Mouse (Mus musculus) megakaryocyte progenitor cell, adult 5-6 weeks (primary cell): ENCODE results near the gene Ttpal. TPM values are rescaled to one million over a fixed set of nuclear protein-coding genes. Genes with fewer than 3 reads are reported as not detected.
A peak's percentile ranks its signal among the peaks of the same experiment; 100 is the strongest.

Source experiments
- ATAC-seq: replicated peaks from 2 replicates; pipeline ENCODE4 v1.8.0; 2016; ENCODE audit warnings: mild to moderate bottlenecking, moderate TSS enrichment, inconsistent platforms; ENCODE audit not compliant: poor library complexity
- total RNA-seq, 2 experiments: library from RNA; stranded (forward) in 1 of 2; stranded (reverse) in 1 of 2; fragments of 157-497, 149-512 nt in 1 of 2; fragments of 200-1000 nt in 1 of 2; gene quantifications; 2 replicates each; pipeline versions ENCODE4 v1.2.3 to v1.2.4; 2015 to 2017

The Ttpal gene
- total RNA-seq, 2 experiments from 2014 or later = 12.7 to 20.7 TPM

DNA sequence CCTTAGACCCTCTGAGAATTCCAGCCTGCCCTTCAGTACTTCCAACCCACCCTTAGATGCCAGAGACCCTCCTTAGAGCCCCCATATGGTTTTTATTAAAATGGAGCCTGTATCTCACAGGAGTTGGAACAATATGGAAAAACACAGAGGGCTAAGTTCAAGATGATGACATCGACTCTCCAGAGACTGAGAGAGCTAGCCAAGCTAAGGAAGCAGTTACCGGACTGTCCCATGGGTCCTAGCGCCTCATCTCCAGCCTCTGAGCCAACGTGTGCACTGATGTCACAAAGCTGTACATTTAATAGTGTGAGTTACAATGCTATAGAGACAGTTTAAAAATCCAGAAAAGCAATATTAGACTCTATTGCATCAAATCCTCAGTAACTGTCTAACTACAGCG, 11.1 kb upstream of the Ttpal start:
- no peak for ATAC-seq

DNA sequence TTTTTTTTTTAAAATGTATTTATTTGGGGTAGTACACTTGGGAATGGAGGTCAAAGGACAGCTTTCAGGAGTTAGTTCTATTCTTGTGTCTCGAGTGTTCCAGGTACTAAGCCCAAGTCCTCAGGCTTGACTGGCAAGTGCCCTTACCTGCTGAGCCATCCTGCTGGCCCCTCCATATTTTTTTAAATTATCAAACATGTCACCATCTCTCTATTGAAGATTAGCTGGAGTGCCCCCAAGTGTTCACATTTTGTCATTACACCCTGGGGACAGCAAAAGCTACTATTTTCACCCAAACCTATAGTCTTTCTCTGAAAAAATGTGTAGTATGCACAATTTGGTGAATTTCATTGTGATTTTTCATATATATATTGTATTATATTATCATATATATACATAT, 10.0 kb upstream of the Ttpal start:
- ATAC-seq = peak; percentile 41; the same call in 1 of the 2 replicates

DNA sequence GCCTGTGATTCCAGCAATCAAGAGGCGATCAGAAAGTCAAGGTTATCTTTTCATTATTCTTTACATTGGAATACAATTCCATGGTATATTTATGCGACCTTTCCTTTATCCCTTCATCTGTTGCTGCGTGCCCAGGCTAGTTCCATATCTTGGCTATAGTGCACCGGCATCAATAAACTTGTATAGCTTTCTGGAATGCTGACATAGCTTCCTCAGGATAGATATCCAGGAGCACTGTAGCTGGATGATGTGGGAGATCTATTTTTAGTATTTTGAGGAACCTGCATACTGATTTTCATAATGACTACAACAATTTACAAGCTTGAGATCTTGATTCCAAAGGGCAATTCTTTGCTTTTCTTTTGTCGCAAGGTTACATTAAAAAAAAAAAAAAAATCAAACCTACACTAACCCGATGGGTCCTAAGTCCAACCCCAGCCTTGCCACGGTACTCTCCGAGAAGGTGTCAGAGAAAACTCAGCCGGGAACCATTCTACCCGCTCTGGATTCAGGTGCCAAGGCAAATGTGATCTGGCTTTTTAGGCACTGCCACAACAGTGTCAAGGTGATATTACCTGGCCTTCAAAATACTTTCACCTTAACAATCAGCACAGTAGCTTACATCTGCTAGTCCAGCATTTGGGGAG, 8.4 kb upstream of the Ttpal start:
- no peak for ATAC-seq

DNA sequence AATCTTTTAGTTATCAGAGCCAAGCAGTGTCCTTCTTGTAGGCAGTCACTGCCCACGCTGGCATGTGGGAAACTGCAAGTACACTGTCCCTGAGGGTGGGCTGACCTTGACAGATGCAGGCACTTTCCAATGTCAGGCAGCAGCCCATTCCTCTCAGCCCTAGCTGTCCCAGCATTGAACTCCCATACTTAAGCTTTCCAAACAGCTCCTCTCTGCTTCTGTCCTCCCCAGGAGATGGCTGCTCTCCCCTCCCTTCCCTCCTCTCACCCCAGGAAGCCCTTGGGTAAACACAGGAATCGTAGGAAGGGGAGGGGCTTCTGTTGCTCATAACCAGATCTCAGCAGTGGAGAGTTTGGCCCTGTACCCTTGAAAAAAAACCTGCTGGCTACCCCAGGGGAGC, 7.0 kb upstream of the Ttpal start:
- no peak for ATAC-seq

DNA sequence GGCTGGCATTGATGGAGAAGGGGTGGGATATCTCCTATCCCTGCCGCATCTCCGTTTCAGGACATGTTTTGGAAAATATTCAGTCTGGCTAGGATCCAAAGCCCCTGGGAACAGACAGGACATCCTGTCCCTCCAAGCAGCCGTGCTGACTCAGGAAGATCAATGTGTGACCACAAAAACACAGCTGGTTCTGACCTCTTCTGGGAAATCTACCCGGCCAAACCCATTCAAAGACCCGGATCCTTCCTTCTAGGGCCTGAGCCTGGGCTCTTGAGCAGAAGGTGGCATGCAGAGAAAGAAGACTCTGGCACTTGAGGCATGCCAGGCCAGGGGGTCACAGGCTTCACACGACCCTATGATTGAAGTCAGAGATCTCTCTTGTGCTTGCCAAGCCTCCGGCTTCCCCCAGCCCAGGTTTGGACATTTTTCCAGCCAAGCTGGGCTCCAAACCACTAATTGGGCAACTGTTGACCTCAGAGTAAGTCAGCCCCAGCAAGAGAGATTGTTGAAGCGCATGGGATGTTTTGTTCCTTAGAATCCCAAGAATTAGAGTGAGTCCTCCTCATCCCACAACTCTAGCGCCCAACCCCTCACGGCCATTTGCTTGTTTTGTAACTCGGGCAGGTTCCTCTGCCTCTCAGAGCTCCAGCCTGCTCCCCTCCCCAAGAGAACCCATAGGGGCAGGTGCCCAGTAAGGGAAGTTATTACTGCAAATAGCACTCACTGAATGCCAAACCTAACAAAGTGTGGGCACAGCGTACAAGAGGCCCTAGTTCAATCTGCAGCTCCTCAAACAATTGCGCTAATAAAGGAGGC, 5.8 kb upstream of the Ttpal start:
- peak; percentile 38 for ATAC-seq

DNA sequence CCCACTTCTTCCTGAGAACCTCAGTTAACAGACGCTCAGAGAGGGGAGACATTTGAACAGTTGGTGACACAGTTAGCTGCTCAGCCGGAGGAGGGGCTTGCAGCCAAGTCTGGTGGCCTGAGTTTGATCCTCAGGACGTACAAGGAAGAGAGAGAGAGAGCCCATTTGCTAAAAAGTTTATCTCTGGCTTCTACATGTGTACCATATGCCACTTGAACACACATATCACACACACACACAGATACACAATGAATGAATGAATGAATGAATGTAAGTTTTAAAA, 5.3 kb upstream of the Ttpal start:
- no peak for ATAC-seq

DNA sequence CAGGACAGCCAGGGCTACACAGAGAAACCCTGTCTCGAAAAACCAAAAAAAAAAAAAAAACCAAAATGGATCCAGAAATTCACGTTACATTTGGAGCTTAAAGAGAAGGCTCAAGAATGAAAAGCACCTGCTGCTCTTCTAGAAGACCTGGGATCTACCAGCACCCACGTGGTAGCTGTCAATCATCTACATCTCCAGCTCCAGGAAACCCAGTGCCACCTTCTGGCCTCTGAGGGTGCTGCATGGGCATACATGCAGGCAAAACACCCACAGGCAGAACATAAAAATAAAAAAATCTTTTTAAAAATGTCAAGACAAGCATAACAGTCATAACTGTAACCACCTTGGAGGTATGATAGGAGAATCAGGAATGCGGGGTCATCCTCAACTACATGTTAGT, 4.5 kb upstream of the Ttpal start:
- peak; percentile 76 for ATAC-seq

DNA sequence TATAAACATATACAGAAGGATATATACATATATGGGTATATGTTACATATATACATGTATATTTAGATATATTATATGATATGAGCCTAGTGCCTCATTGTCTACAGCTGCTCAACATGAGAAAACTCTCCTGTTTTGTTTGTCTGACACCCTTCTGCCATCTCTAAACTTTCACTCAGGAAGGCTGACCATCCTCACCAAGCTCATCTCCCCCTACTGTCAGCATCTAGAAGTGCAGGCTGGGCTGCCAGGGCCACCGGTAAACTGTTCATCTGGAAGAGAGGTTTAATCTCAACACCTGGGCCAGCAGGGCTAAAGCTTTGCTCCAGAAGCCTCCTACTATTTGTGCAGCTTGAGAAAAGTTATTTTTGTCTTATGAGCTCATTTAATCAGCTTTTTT, 2.9 kb upstream of the Ttpal start:
- peak; percentile 57 for ATAC-seq

DNA sequence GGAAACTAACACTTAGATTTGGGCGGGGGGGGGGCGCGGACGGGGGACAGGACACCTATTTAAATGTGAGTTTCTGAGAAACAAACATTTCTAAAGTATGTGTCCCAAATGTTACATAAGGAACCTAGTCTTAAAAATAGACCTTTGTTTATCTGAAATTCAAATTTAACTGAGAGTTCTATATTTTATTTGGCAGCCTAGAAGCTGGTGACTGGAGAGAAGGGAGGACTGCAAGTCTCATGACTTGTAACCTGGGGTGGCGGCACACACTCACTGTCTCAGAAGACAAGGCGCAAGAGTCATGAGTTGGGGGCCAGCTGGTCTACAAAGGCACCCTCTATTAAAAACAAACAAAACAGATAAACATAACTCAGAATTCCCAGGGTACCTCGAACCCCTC, 1.0 kb upstream of the Ttpal start:
- ATAC-seq = no peak

DNA sequence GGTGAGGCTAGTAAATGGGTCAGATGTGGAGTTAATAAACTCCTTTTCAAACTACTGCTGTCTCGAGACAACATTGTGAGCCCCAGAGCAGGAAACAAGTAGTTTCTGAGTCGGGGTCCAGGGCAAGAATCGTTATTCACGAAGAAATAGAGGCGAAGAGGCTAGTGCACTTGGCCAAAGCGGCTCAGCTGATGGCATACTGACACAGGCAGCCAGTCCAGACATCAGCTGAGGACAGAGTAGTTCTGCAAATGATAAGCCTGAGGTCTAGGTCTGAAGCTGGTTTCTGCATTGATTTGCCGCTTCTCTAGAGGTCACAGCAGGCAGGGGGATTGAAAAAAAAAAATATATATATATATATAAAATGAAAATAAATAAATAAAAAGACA, 408 bp upstream of the Ttpal start:
- ATAC-seq = no peak

DNA sequence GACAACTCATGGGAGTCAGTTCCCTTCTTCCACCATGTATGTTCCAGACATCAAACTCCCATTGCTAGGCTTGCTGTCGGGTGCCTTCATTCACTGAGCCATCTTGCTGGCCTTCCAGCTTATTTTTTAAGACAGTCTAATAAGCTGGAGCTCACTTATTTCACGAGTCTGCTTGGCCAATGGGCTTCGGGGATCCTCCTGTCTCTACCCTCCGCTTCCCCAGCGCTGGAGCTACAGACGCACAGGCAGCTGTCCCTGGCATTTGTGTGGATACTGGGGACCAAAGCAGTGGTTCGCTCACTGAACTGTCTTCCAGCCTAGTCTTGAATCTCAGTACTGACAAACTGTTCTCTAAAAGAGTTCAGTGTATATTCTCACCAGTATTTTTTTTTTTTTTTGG, 4.0 kb downstream of the Ttpal start:
- no peak for ATAC-seq

DNA sequence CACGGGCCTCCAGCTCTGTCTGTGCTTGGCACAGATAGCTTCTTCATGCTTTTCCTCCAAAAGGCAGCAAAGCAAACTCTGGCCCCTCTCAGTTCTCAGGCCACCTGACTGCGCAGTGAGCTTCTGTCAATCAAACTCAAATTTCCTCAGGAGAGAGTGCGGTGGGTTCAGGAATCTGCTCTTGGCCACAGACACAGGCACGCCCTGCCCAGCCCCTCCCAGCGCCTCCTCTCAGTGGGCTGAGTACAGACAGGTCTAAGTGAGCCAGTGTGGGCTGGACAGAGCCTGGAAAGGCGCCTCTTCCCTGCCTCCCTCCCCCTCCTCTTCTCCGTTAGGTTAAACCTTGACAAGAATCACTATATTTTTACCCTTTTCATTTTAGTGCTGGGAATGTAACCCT, 5.9 kb downstream of the Ttpal start:
- no peak for ATAC-seq

DNA sequence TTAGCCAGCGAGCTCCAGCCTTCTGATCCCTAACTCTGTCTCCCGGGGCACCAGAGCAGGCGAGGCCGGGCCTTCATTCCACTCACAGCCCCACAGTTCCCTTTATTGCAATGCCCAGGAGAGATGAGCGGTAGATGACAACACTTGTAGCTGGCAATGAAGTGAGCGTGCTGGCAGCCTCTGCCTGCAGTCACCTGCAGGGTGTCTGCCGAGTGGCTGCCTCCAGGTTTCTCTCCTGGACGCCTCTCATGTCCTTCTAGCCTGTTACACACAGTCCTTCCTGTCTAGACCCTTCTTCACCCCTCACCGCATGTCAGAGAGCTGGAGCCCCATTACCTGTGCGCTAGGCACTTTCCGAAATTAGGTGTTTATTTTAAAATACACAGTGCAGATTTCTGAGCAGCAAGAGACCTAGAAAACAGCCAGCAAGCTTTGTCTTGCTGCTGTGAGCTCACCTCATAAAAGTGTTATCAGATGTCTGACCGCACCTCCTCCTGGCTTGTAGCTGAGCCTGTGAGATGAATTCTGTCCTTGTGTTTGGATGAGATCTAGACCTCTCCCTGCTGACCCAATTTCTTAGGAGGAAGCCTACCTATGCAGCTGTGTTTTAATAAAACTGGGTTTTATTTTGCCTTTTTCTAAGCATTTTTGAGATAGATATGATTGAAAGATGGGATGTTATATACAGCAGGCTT, 7.3 kb downstream of the Ttpal start:
- no peak for ATAC-seq

DNA sequence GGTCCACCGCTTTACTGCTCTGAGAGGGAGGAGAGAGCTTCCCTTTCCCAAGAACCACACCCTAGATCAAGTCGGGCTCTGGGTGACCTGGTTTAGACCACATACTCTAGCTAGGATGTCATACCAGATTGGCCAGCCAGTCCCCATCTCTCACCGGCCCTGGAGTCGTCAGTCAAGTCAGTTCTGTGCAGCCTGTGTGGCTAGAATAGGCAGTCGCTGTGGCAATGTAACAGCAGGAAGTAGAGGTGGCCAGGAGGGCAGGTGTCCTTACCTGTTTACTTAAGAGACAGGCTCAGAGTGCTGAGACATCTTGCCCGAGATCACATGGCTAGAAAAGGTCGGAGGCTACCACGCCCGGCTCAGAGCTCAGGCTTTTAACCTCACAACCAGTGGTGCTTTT, 9.1 kb downstream of the Ttpal start:
- ATAC-seq = no peak

DNA sequence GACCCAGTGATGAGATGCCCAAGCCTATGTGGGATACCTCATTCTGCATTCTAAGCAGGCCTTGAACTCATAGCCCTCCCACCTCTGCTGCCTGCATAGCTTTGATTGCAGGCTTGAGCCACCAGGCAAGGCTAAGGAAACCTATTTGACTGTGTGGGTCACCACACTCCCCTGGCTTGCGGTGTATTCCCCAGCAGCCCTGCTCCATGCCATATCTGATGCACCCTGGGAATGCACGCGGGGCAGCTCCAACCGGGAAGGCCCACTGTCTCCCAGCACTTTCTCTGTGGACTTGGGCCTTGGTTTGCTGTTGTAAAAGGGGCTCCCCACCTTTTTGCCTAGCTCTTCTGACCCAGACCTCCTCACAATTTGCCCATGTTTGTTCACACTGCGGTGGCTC, 11.1 kb downstream of the Ttpal start:
- ATAC-seq = no peak

DNA sequence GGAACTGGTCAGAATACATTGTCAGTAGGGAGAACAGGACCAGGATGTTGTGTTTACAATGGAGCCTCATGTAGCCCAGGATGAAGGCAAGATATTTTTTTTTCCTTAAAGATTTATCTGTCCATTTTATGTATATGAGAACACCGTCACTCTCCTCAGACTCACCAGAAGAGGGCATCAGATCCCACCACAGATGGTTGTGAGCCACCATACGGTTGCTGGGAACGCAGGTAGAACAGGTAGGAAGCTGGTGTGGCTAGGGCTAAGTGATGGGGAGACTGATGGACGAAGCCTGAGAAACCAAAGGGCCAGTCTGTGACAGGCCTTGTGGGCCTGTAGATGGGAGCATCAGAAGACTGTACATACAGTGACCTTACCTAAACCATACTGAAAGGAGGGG, 11.9 kb downstream of the Ttpal start:
- no peak for ATAC-seq

DNA sequence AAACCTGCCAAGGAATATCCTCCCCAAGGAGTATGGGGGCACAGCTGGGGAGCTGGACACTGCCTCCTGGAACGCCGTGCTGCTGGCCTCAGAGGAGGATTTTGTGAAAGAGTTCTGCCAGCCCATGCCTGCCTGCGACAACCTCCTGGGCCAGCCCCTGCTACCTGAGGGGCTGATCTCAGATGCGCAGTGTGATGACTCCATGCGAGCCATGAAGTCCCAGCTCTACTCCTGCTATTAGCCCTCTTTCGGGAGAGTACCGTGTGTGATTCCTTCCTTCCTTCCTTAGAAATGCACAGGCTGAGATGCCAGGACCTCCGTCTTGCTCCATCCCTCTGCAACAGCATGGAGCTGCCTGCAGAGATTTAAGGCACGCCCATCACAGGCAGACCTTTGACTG, 13.3 kb downstream of the Ttpal start:
- no peak for ATAC-seq

DNA sequence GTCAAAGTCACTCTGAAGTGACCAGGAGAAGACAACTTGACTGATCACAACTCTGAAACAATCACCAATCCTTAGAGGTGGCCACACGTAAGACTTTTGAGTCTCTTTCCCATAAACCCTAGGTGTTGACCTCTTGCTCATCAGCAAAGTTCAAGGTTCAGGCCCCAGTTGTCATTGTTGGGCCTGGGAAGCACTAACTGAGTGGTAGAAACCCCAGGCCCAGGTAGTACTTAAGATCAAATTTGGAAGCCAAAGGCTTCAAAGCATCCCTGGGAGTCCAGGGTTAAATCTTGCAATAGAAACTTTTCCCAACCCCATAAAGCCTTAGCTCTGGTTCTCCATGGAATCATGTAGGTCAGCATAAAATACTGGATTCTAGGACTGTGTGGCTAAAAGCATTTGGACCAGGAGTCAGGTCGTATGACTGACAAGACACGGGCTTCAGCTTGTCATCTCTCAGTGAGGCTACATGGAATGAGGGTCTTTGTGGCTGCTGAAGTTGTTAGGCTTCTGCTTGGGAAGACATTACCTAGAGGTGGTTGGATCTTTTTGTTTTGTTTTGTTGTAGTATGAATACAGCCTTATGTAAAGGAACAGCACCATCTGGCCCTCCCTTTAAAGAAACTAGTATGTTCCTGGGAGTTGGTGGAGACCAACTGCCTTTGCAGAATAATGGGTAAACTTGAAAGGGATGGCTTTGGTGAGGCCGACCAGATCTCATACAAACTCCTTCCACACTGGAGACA, 14.0 kb downstream of the Ttpal start:
- ATAC-seq = 0 out of 2 replicates have a peak, but pooled peaks have one; percentile 3

DNA sequence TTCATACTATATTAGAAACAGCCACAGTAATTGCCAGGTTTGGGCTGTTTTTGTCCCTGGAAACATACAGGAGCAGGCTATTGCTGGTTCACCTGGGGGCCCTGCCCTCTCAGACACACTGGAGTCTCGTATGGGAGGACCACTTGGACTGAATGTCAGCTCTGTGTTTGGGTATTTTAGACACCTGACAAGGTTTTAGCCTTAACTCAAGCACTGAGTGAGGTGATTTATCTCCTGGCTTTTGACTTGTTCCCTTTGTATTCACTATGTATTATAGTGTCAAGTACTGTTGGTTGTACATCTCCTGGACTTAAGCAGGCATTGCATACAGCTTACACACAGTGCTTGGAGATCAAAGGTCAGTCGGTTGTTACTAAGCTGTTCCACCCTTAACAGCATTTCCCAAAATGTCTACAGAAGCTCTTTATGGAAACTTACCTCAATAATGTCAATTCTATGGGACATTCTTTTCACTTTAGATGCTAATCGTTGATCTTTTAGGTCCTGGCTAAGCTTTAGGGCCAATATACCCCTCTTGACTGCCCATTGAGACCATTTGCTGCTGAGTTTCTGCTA, 14.6 kb downstream of the Ttpal start:
- ATAC-seq = 0 out of 2 replicates have a peak, but pooled peaks have one; percentile 0

DNA sequence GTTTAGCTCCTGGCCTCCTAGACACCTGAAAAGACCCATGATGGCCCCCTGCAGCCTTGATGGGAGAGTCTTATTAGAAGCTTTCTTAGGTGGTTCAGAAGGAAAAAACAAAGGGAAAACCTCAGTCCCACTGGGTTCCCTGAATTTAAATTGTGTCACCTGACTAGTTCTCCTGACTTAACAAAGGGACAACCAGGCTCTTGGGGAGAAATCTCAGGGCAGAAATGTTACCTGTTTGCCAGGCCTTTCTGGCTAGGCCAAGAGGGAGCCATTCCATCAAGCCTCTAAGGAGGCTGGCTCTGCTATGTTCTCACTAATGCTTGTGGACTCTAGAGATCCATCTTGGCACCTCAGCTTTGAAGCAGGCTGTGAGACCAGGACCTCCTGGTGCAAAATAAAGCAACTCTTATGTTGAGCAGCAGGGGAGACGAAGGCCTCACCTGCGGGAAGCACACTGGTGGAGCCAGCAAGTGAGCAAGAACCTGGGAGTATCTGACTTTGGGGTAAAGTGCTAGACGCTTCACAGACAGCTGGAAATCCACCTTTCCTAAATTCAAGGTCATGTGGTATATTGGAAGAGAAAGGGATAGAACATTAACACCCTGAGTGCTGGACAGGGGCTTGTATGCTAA, 15.2 kb downstream of the Ttpal start:
- ATAC-seq = 0 out of 2 replicates have a peak, but pooled peaks have one; percentile 4

DNA sequence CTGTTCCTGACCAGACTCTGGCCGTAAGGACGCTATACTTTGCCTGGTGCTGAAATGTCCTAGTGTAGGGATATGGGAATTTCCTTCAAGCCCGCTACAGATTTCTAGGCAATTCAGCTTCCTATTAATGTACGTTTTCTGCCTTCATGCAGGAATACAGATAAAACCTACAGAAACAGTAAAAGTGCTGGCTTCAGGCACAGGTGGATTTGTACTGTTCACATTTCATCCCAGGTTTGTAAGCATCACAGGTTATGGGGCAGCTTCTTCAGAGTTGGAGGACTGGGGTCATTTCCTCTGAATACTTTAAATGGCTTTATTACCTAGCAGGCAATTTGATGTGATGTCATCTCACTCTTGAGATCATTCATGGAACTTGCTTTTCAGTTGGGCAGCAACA, 15.8 kb downstream of the Ttpal start:
- ATAC-seq = no peak
